Mouse (Mus musculus) bone marrow, adult 2 months (tissue): ENCODE results near the gene Fam189a1.

Source experiments
- CTCF ChIP-seq: fragments of 200-500 bp; IDR thresholded peaks from 2 replicates; pipeline ENCODE4 v1.5.1; 2011; ENCODE audit warnings: low read length, control low read depth; ENCODE audit not compliant: control insufficient read depth, insufficient read depth
- POLR2A ChIP-seq: fragments of 200-500 bp; IDR thresholded peaks from 2 replicates; pipeline ENCODE4 v1.6.1; 2011; ENCODE audit warnings: low read depth, mild to moderate bottlenecking, control low read depth, low read length, borderline replicate concordance; ENCODE audit not compliant: control insufficient read depth

- no peak for TF ChIP-seq CTCF
- no peak for TF ChIP-seq POLR2A
These were observed 286.8 kb downstream of the Fam189a1 start for GRCm38 (mm10) chr7:64869549-64870065.
